Mouse (Mus musculus): ENCODE data around the gene Morn3. TPM values are rescaled to one million over a fixed set of nuclear protein-coding genes. Genes with fewer than 3 reads are reported as not detected.

Gene Morn3
- polyA plus RNA-seq, 2 experiments, result not detected

- Histone ChIP-seq H3K36me3 (ENCODE audit: control insufficient read depth, insufficient read depth, low read length) (no peaks in the 10 kb centered on the region), H3K9me3 (ENCODE audit: control insufficient read depth, low read length) (no peaks in the 10 kb centered on the region), H3K4me2 (replicated peaks; ENCODE audit: low read depth, low read length, severe bottlenecking) (no peak overlapping the region), H3K27me3 (ENCODE audit: control insufficient read depth, insufficient read depth, low read length) (no peaks in the 10 kb centered on the region), H3K4me1 (ENCODE audit: control insufficient read depth, insufficient read depth, low read length) (peaks cover 13% of the 10 kb centered on the region), H3K9ac (ENCODE audit: low read depth, low read length, severe bottlenecking) (no peak overlapping the region), H3K4me3 (replicated peaks; ENCODE audit: low read length) (no peak overlapping the region), H3K27ac (replicated peaks; ENCODE audit: low read depth, low read length) (no peak overlapping the region)
- DNase-seq (ENCODE audit: low spot score), result no peak
- ATAC-seq (ENCODE audit: low FRiP score, low read depth), result no peak
- WGBS, result 93% methylated on average over 6 of the region's 6 CpGs
- no peak for TF ChIP-seq POLR2A (IDR thresholded peaks at IDR 0.05; ENCODE audit: borderline replicate concordance, extremely low read depth, insufficient read depth, insufficient read length)
Measured at GRCm38 (mm10) chr5:123010806-123011205, 36.0 kb downstream of the Morn3 start.

GRCm38 (mm10) chr5:123009873-123010272 lies 36.9 kb downstream of the Morn3 start:
- Histone ChIP-seq H3K36me3 (ENCODE audit: control insufficient read depth, insufficient read depth, low read length) (no peaks in the 10 kb centered on the region), H3K4me1 (ENCODE audit: control insufficient read depth, insufficient read depth, low read length) (peaks cover 8% of the 10 kb centered on the region; the same call in 1 of the 2 replicates), H3K4me3 (replicated peaks; ENCODE audit: low read length) (no peak overlapping the region), H3K27ac (replicated peaks; ENCODE audit: low read depth, low read length) (no peak overlapping the region), H3K9me3 (ENCODE audit: control insufficient read depth, low read length) (no peaks in the 10 kb centered on the region), H3K4me2 (replicated peaks; ENCODE audit: low read depth, low read length, severe bottlenecking) (no peak overlapping the region), H3K9ac (ENCODE audit: low read depth, low read length, severe bottlenecking) (no peak overlapping the region), H3K27me3 (ENCODE audit: control insufficient read depth, insufficient read depth, low read length) (no peaks in the 10 kb centered on the region)
- TF ChIP-seq POLR2A (IDR thresholded peaks at IDR 0.05; ENCODE audit: borderline replicate concordance, extremely low read depth, insufficient read depth, insufficient read length), result no peak
- DNase-seq (ENCODE audit: low spot score) (no peak), ATAC-seq (ENCODE audit: low FRiP score, low read depth) (no peak)
- 48% methylated on average over 11 of the region's 11 CpGs for WGBS

- H3K27ac ChIP-seq (replicated peaks; ENCODE audit: low read depth, low read length), result no peak overlapping the region
- H3K9ac ChIP-seq (ENCODE audit: low read depth, low read length, severe bottlenecking), result no peak overlapping the region
- no peaks in the 10 kb centered on the region for H3K27me3 ChIP-seq (ENCODE audit: control insufficient read depth, insufficient read depth, low read length)
- ATAC-seq (ENCODE audit: low FRiP score, low read depth) (no peak), DNase-seq (ENCODE audit: low spot score) (no peak)
- H3K4me2 ChIP-seq (replicated peaks; ENCODE audit: low read depth, low read length, severe bottlenecking), result no peak overlapping the region
- 59% methylated on average over 7 of the region's 7 CpGs for WGBS
- no peaks in the 10 kb centered on the region for H3K36me3 ChIP-seq (ENCODE audit: control insufficient read depth, insufficient read depth, low read length)
- TF ChIP-seq POLR2A (IDR thresholded peaks at IDR 0.05; ENCODE audit: borderline replicate concordance, extremely low read depth, insufficient read depth, insufficient read length), result no peak
- no peaks in the 10 kb centered on the region for H3K9me3 ChIP-seq (ENCODE audit: control insufficient read depth, low read length)
- 0 out of 2 replicates have a peak, but pooled peaks cover 6% of the 10 kb centered on the region for H3K4me1 ChIP-seq (ENCODE audit: control insufficient read depth, insufficient read depth, low read length)
- no peak overlapping the region for H3K4me3 ChIP-seq (replicated peaks; ENCODE audit: low read length)
Measured at GRCm38 (mm10) chr5:123008877-123009493, 37.8 kb downstream of the Morn3 start.

GRCm38 (mm10) chr5:123005716-123006592 lies 40.9 kb downstream of the Morn3 start:
- no peak for TF ChIP-seq POLR2A (IDR thresholded peaks at IDR 0.05; ENCODE audit: borderline replicate concordance, extremely low read depth, insufficient read depth, insufficient read length)
- DNase-seq (ENCODE audit: low spot score), result no peak
- Histone ChIP-seq H3K9ac (ENCODE audit: low read depth, low read length, severe bottlenecking) (0 out of 2 replicates have a peak overlapping the region, but pooled peaks have one; percentile 1), H3K4me1 (ENCODE audit: control insufficient read depth, insufficient read depth, low read length) (0 out of 2 replicates have a peak, but pooled peaks cover 6% of the 10 kb centered on the region), H3K27ac (replicated peaks; ENCODE audit: low read depth, low read length) (no peak overlapping the region), H3K27me3 (ENCODE audit: control insufficient read depth, insufficient read depth, low read length) (no peaks in the 10 kb centered on the region), H3K36me3 (ENCODE audit: control insufficient read depth, insufficient read depth, low read length) (no peaks in the 10 kb centered on the region), H3K4me3 (replicated peaks; ENCODE audit: low read length) (no peak overlapping the region), H3K4me2 (replicated peaks; ENCODE audit: low read depth, low read length, severe bottlenecking) (no peak overlapping the region), H3K9me3 (ENCODE audit: control insufficient read depth, low read length) (no peaks in the 10 kb centered on the region)
- no peak for ATAC-seq (ENCODE audit: low FRiP score, low read depth)
- WGBS, result 66% methylated on average over 19 of the region's 19 CpGs

GRCm38 (mm10) chr5:123000901-123001300 lies 45.9 kb downstream of the Morn3 start:
- Histone ChIP-seq H3K36me3 (ENCODE audit: control insufficient read depth, insufficient read depth, low read length) (no peaks in the 10 kb centered on the region), H3K27ac (replicated peaks; ENCODE audit: low read depth, low read length) (no peak overlapping the region), H3K9ac (ENCODE audit: low read depth, low read length, severe bottlenecking) (no peak overlapping the region), H3K9me3 (ENCODE audit: control insufficient read depth, low read length) (no peaks in the 10 kb centered on the region), H3K4me1 (ENCODE audit: control insufficient read depth, insufficient read depth, low read length) (no peaks in the 10 kb centered on the region), H3K27me3 (ENCODE audit: control insufficient read depth, insufficient read depth, low read length) (no peaks in the 10 kb centered on the region), H3K4me3 (replicated peaks; ENCODE audit: low read length) (no peak overlapping the region), H3K4me2 (replicated peaks; ENCODE audit: low read depth, low read length, severe bottlenecking) (no peak overlapping the region)
- no peak for ATAC-seq (ENCODE audit: low FRiP score, low read depth)
- 67% methylated on average over 1 of the region's 1 CpGs for WGBS
- no peak for DNase-seq (ENCODE audit: low spot score)
- no peak for TF ChIP-seq POLR2A (IDR thresholded peaks at IDR 0.05; ENCODE audit: borderline replicate concordance, extremely low read depth, insufficient read depth, insufficient read length)
